Mouse (Mus musculus) forebrain, embryonic 16.5 days (tissue): ENCODE measurements around the gene Cnot6l. TPM values are rescaled to one million over a fixed set of nuclear protein-coding genes. Genes with fewer than 3 reads are reported as not detected.

Experiments
- ATAC-seq: fragments of 200-750 bp; cut with Nextera tagmentation; 2 replicates; pipeline ENCODE4 v1.8.0; 2017; ENCODE audit warnings: mild to moderate bottlenecking, moderate library complexity
- H3K27ac ChIP-seq: fragments of 300-500 bp; sonication (generic); 2 replicates; pipeline ENCODE4 v1.5.1; 2014; ENCODE audit warnings: low read length, control low read depth
- H3K27me3 ChIP-seq: fragments of 300-500 bp; sonication (generic); replicated peaks from 2 replicates; pipeline ENCODE4 v1.6.1; 2014; ENCODE audit warnings: low read length; ENCODE audit not compliant: control insufficient read depth, insufficient read depth
- H3K36me3 ChIP-seq: fragments of 300-500 bp; sonication (generic); 2 replicates; pipeline ENCODE4 v1.6.1; 2014; ENCODE audit not compliant: control insufficient read depth, insufficient read depth
- H3K4me1 ChIP-seq: fragments of 300-500 bp; sonication (generic); replicated peaks from 2 replicates; pipeline ENCODE4 v1.6.1; 2014; ENCODE audit warnings: low read length; ENCODE audit not compliant: control insufficient read depth, insufficient read depth
- H3K4me2 ChIP-seq: fragments of 300-500 bp; sonication (generic); 2 replicates; pipeline ENCODE4 v1.6.1; 2014; ENCODE audit warnings: mild to moderate bottlenecking, low read length, control low read depth
- H3K4me3 ChIP-seq: fragments of 300-500 bp; sonication (generic); replicated peaks from 2 replicates; pipeline ENCODE4 v1.5.1; 2014; ENCODE audit warnings: mild to moderate bottlenecking, low read length, control low read depth
- H3K9ac ChIP-seq: fragments of 300-500 bp; sonication (generic); replicated peaks from 2 replicates; pipeline ENCODE4 v1.6.1; 2014; ENCODE audit warnings: low read depth, low read length, control low read depth
- H3K9me3 ChIP-seq: fragments of 300-500 bp; sonication (generic); 2 replicates; pipeline ENCODE4 v1.6.1; 2016; ENCODE audit warnings: low read length; ENCODE audit not compliant: control insufficient read depth
- WGBS: fragments of 180-500 bp; shearing (Covaris S2); extraction: QIAGEN DNeasy Blood & Tissue Kit; methylation state at CpG from one replicate; pipeline ENCODE4 v1.1.7; 2014; 5-methylcytosine and 5-hydroxymethylcytosine counted together
- polyA plus RNA-seq: library from polyadenylated mRNA; unstranded; fragments of >200 nt; fragmentation: Nextera tagmentation; extraction: Ambion mirVana; gene quantifications from 2 replicates; pipeline ENCODE4 v1.2.1, GENCODE M21; 2015

Gene Cnot6l
- polyA plus RNA-seq, 1 experiment from 2014 or later: 13.9 TPM

DNA sequence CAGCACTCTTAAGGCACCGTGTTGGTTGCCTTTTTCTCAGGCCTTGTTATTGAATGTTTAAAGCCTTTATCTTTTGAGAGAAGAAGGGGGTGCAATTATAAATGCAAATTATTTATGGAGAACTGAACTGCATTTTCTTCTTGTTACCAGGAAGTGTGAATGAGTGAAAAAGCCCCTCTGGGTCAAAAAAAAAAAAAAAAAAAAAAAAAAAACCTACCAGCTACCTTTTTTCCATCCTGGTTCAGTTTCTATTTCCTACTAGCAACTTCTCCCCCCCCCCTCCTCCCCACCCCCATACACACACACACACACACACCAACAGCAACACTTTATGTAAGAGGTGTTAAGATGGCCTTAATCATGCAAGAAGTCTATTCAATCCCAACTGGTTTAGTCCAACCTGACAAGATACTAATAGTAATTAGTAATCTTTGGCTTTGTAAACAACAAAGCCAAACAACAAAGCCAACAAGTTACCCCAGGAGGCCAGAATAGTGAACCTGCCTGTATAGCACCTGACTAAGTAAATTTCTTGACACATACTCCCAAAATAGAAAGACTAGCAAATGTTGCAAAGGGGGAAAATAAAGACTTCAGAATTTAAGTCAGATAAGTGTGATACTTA is 463 bp downstream of the Cnot6l start:
- no peak for ATAC-seq
- no peaks in the 10 kb centered on the region for H3K27me3 ChIP-seq
- H3K4me1 ChIP-seq: peaks cover 14% of the 10 kb centered on the region
- H3K9me3 ChIP-seq: no peaks in the 10 kb centered on the region
- H3K4me3 ChIP-seq: peak overlapping the region; percentile 95
- 0% methylated on average over 1 of the region's 1 CpGs for WGBS
- H3K9ac ChIP-seq: peak overlapping the region; percentile 97
- H3K4me2 ChIP-seq: peak overlapping the region; percentile 70
- no peaks in the 10 kb centered on the region for H3K36me3 ChIP-seq
- H3K27ac ChIP-seq: peak overlapping the region; percentile 99

GRCm38 (mm10) chr5:96162399-96163331 is 1.3 kb downstream of the Cnot6l start:
- peaks cover 14% of the 10 kb centered on the region for H3K4me1 ChIP-seq
- H3K9me3 ChIP-seq: no peaks in the 10 kb centered on the region
- H3K27ac ChIP-seq: peak overlapping the region; percentile 99
- peak overlapping the region; percentile 95 for H3K4me3 ChIP-seq
- peak overlapping the region; percentile 70 for H3K4me2 ChIP-seq
- no peaks in the 10 kb centered on the region for H3K27me3 ChIP-seq
- peak; percentile 89 for ATAC-seq
- peak overlapping the region; percentile 97 for H3K9ac ChIP-seq
- under 1% methylated on average over 56 of the region's 56 CpGs for WGBS
- H3K36me3 ChIP-seq: no peaks in the 10 kb centered on the region

DNA sequence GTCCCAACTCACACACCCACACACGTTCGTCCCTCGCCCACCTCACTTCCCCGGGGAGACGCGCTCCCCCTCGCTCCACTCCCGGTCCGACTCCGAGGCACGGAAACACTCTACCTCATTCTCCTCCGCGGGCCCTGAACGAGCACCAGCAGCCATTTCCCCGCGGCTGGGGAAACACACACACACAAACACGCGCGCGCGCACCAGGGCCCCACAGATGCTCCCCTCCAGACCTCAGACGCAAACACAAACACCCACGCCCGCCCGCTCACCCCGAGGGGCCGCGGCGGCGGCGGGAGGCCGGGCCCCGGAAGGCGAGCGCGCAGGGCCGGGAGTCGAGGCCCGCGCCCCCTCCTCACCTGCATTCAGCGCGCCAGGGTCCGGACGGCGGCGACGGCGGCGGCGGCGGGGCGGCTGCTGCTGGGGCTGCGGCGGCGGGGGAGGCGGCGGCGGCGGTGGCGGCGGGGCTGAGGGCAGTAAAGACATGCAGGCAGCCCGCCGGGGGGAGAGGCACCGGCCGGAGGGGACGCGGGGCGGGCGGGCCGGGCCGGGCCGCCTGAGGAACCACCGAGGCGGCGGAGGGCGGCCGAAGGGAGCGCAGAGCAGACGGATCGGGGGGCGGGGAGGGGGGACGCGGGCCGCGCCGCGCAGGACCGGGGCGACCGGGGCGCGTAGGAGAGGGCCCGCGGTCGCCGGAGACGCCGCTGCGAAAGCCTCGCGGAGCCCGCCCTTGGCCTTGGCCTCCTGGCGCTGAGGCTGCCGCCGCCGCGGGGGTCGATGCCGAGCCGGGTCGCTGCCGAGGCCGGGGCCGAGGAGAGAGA is 2.2 kb downstream of the Cnot6l start:
- H3K4me3 ChIP-seq: peak overlapping the region; percentile 95
- peak; percentile 57 for ATAC-seq

GRCm38 (mm10) chr5:96161263-96161577 is 2.8 kb downstream of the Cnot6l start:
- no peaks in the 10 kb centered on the region for H3K27me3 ChIP-seq
- 1% methylated on average over 40 of the region's 45 CpGs for WGBS
- H3K9ac ChIP-seq: peak overlapping the region; percentile 97
- peak; percentile 18 for ATAC-seq
- peak overlapping the region; percentile 99 for H3K27ac ChIP-seq
- no peaks in the 10 kb centered on the region for H3K36me3 ChIP-seq
- H3K9me3 ChIP-seq: no peaks in the 10 kb centered on the region
- peak overlapping the region; percentile 64 for H3K4me2 ChIP-seq
- peaks cover 14% of the 10 kb centered on the region for H3K4me1 ChIP-seq
- H3K4me3 ChIP-seq: peak overlapping the region; percentile 95

More for the DNA sequence above, 2.2 kb downstream of the Cnot6l start:
- H3K4me1 ChIP-seq: peaks cover 14% of the 10 kb centered on the region
- H3K9ac ChIP-seq: peak overlapping the region; percentile 97
- H3K9me3 ChIP-seq: no peaks in the 10 kb centered on the region
- under 1% methylated on average over 63 of the region's 114 CpGs for WGBS
- peak overlapping the region; percentile 64 for H3K4me2 ChIP-seq
- peak overlapping the region; percentile 99 for H3K27ac ChIP-seq
- H3K27me3 ChIP-seq: no peaks in the 10 kb centered on the region
- no peaks in the 10 kb centered on the region for H3K36me3 ChIP-seq

DNA sequence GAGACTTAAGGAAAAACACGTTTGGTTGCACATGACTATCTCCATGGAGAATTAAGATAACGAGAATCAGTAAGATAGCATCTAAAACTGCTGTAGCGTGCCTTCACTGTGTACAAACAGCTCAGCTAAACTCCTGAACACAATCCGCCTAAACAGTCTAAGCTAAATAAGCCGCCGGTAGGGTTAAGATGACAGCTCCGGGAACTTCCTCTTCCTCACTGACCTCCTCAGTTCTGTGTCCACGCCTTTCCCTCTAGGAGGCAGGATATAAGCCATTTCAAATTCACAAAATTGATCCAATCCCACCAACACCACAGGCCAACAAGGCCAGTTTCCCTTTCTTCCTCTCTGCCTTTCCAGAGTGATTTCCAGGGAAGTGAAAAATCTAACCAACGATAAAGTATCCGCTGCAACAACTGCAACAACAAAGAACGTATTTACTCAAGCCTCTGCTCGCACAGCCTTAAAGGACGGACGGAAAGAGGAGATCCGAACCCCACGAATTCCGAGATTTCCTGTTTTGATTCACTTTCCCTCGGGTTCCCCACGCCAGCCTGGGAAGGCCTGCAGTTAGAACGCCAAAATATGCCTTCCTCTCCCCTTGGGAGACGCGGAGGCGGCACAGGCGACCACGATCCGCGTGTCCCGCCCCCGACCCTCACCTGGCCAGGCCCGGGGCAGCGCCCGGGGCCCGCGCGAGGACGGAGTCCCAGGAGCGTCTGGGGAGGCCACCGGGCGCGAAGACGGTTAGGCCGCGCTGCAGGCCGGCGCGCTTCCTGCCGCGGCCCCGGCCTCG is 3.3 kb downstream of the Cnot6l start:
- H3K4me3 ChIP-seq: peak overlapping the region; percentile 95
- H3K36me3 ChIP-seq: no peaks in the 10 kb centered on the region
- peaks cover 14% of the 10 kb centered on the region for H3K4me1 ChIP-seq
- ATAC-seq: peak; percentile 0; the same call in 1 of the 2 replicates
- under 1% methylated on average over 40 of the region's 50 CpGs for WGBS
- H3K27me3 ChIP-seq: no peaks in the 10 kb centered on the region
- peak overlapping the region; percentile 99 for H3K27ac ChIP-seq
- peak overlapping the region; percentile 97 for H3K9ac ChIP-seq
- H3K4me2 ChIP-seq: peak overlapping the region; percentile 64
- no peaks in the 10 kb centered on the region for H3K9me3 ChIP-seq

- 84% methylated on average over 2 of the region's 2 CpGs for WGBS
- H3K4me2 ChIP-seq: no peak overlapping the region
- H3K36me3 ChIP-seq: no peaks in the 10 kb centered on the region
- no peaks in the 10 kb centered on the region for H3K9me3 ChIP-seq
- no peaks in the 10 kb centered on the region for H3K27me3 ChIP-seq
- no peak overlapping the region for H3K27ac ChIP-seq
- no peaks in the 10 kb centered on the region for H3K4me1 ChIP-seq
- no peak for ATAC-seq
- no peak overlapping the region for H3K4me3 ChIP-seq
- H3K9ac ChIP-seq: no peak overlapping the region
Observed at GRCm38 (mm10) chr5:96142351-96142750, 21.6 kb downstream of the Cnot6l start.

GRCm38 (mm10) chr5:96130683-96131082 is 33.3 kb downstream of the Cnot6l start:
- Histone ChIP-seq H3K9ac (no peak overlapping the region), H3K4me1 (no peaks in the 10 kb centered on the region), H3K27ac (no peak overlapping the region), H3K36me3 (peaks cover 2% of the 10 kb centered on the region; the same call in 1 of the 2 replicates), H3K4me2 (no peak overlapping the region), H3K27me3 (no peaks in the 10 kb centered on the region), H3K9me3 (no peaks in the 10 kb centered on the region), H3K4me3 (no peak overlapping the region)
- 98% methylated on average over 2 of the region's 2 CpGs for WGBS
- ATAC-seq: no peak

DNA sequence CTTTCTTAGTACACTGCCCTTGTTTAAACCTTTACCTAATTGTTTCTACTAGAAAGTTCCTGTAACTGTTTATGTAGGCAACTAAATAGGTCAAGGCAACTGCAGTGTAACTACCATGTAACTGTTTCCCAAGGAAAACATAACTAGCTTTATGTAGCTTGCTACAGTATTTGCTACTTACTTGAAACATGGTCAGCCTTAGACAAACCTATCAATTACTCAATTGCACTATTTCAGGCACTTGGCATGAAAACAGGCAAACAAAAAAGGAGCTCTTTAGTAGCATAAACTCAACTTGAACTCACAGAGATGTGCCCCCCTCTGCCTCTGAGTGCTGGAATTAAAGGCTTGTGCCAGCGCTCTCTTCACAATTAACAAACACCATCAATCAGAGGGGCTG is 37.1 kb downstream of the Cnot6l start:
- H3K9ac ChIP-seq: no peak overlapping the region
- no peak overlapping the region for H3K4me3 ChIP-seq
- H3K27ac ChIP-seq: no peak overlapping the region
- ATAC-seq: no peak
- no peak overlapping the region for H3K4me2 ChIP-seq
- 74% methylated on average over 1 of the region's 1 CpGs for WGBS
- no peaks in the 10 kb centered on the region for H3K9me3 ChIP-seq
- no peaks in the 10 kb centered on the region for H3K4me1 ChIP-seq
- H3K36me3 ChIP-seq: peaks cover 2% of the 10 kb centered on the region; the same call in 1 of the 2 replicates
- H3K27me3 ChIP-seq: no peaks in the 10 kb centered on the region
